Mouse (Mus musculus): Measurements from ENCODE around the gene Rptor. TPM values are rescaled to one million over a fixed set of nuclear protein-coding genes. Genes with fewer than 3 reads are reported as not detected.
A peak's percentile ranks its signal among the peaks of the same experiment; 100 is the strongest.

Rptor gene
- polyA plus RNA-seq, 1 experiment from 2014 or later, result 13.3 TPM

DNA sequence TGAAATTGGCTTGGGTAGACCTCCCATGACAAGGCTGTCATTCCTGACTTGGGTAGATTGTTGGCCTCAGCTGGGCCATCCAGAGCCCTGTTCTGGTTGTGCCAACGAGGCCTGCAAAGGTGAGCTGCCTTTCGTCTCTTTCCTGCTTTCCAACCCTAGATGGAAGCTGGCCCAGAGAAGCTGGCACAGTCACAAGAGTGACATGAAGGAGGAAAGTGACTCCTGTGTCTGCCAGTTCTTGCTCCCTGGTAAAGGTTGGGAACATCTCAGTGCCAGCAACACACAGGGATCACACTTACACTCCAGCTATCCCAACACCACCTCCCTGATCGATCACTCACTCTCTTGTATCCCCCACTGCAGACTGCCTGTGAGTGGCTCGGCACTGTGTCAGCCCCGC is 303.1 kb downstream of the Rptor start:
- WGBS, result 73% methylated on average over 5 of the region's 5 CpGs
- H3K27ac ChIP-seq (ENCODE audit: poor library complexity, severe bottlenecking), result no peak overlapping the region
- no peaks in the 10 kb centered on the region for H3K9me3 ChIP-seq (replicated peaks)
- H3K9ac ChIP-seq, result no peak overlapping the region
- no peak overlapping the region for H3K4me2 ChIP-seq
- no peak overlapping the region for H3K4me3 ChIP-seq
- no peaks in the 10 kb centered on the region for H3K36me3 ChIP-seq
- peaks cover 15% of the 10 kb centered on the region for H3K4me1 ChIP-seq (replicated peaks)
- ATAC-seq (ENCODE audit: insufficient number of reproducible peaks, low FRiP score), result no peak
- peaks cover 18% of the 10 kb centered on the region for H3K27me3 ChIP-seq (replicated peaks)

DNA sequence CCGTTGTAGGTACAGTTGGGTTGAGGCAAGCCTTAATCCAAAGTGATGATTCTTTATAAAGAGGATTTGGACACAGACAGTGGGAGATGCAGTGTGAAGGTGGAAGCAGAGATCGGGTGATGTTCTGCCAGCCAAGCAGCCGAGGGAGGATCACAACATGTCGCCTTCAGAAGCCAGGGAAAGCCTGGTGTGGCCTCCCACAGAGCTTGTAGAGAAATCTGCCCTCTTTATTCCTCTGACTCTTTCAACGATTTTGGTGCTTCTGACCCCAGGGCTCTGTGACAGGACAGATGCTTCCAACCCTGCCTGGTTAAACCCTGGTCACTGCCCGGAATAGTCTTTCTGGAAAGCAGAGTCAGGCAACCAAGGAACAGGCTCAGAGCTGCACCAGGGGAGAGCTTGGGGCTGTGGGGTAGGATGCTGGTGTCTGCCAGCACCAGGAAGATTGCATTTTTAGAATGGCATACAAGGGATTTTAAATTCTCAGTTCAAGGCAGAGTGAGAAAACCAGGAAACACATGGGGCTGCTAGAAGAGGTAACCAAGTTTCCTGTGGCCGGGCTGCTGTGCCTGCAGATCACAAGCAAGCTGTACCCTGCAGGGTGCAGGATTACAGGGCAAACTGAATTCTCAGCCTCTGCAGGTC is 304.4 kb downstream of the Rptor start:
- Histone ChIP-seq H3K9me3 (replicated peaks) (no peaks in the 10 kb centered on the region), H3K27me3 (replicated peaks) (peaks cover 18% of the 10 kb centered on the region), H3K36me3 (no peaks in the 10 kb centered on the region), H3K27ac (ENCODE audit: poor library complexity, severe bottlenecking) (no peak overlapping the region), H3K9ac (no peak overlapping the region), H3K4me1 (replicated peaks) (peaks cover 15% of the 10 kb centered on the region), H3K4me3 (no peak overlapping the region), H3K4me2 (no peak overlapping the region)
- WGBS, result 40% methylated on average over 7 of the region's 7 CpGs
- ATAC-seq (ENCODE audit: insufficient number of reproducible peaks, low FRiP score), result no peak

DNA sequence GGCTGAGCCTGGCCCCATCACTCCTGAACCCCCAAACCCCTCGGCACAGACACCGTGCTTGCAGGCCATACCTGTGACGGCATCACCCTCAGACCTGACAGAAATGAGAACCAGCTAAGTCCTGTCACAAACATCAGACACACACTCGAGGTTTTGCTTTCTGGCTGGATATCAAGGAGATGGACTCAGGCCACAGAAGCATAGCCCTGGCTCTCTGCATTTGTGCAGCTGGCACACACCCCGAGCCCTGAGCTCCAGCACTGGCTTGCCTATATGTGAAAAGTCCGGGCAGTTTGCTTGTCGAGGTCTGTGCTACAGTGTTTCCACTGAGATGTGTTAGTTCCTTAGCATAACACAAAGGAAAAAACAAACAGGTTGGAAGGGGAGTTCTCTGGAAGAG is 305.0 kb downstream of the Rptor start:
- H3K27me3 ChIP-seq (replicated peaks), result peaks cover 18% of the 10 kb centered on the region
- H3K9ac ChIP-seq, result no peak overlapping the region
- peaks cover 17% of the 10 kb centered on the region for H3K4me1 ChIP-seq (replicated peaks)
- no peak overlapping the region for H3K4me2 ChIP-seq
- WGBS, result 47% methylated on average over 7 of the region's 7 CpGs
- no peak for ATAC-seq (ENCODE audit: insufficient number of reproducible peaks, low FRiP score)
- no peak overlapping the region for H3K27ac ChIP-seq (ENCODE audit: poor library complexity, severe bottlenecking)
- no peaks in the 10 kb centered on the region for H3K36me3 ChIP-seq
- no peak overlapping the region for H3K4me3 ChIP-seq
- H3K9me3 ChIP-seq (replicated peaks), result no peaks in the 10 kb centered on the region

DNA sequence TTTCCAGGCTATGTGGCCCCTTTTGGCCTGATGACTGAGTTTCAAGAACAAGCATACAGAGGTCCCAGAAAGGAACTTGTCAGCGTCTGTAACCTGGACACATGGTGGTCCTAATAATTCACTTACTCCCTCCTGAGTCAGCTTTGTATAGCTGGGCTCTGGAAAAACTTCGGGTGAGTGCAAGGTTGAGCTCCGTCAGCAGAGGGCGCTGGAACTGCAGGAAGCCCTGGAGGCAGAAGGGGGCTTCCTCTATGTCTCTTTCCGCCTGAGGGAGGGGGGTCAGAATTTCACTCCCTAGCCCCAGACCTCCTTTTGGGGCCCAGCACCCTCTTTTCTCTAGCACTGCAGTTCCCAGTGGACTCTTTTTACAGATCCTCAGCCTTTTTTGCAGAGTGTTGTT is 306.7 kb downstream of the Rptor start:
- Histone ChIP-seq H3K4me1 (replicated peaks) (peaks cover 25% of the 10 kb centered on the region), H3K27ac (ENCODE audit: poor library complexity, severe bottlenecking) (no peak overlapping the region), H3K36me3 (no peaks in the 10 kb centered on the region), H3K9me3 (replicated peaks) (no peaks in the 10 kb centered on the region), H3K4me2 (peak overlapping the region; percentile 54), H3K9ac (peak overlapping the region; percentile 43; the same call in 1 of the 2 replicates), H3K4me3 (peak overlapping the region; percentile 7; the same call in 1 of the 2 replicates), H3K27me3 (replicated peaks) (peaks cover 18% of the 10 kb centered on the region)
- WGBS, result 2% methylated on average over 5 of the region's 5 CpGs
- no peak for ATAC-seq (ENCODE audit: insufficient number of reproducible peaks, low FRiP score)

DNA sequence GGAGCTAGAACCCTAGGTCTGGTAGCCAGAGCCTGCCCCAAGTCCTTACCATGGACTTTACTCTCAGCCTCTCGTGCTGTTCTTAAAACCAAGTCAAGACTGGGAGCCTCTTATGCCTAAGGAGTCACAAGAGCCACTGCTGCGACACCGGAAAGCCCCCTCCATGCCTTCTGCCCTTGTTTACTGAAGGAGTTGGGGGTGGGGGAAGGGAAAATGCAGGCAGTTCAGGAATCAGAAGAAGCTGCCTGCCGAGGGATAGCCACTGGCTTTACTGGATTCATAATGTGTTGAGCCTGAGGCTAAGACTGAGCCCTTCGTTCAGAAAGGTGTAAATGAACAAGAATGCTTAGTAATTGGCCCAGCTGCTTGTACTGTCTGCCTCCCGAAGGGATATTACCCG is 310.1 kb downstream of the Rptor start:
- Histone ChIP-seq H3K27ac (ENCODE audit: poor library complexity, severe bottlenecking) (no peak overlapping the region), H3K4me2 (peak overlapping the region; percentile 82), H3K4me3 (peak overlapping the region; percentile 75), H3K36me3 (peaks cover 19% of the 10 kb centered on the region), H3K27me3 (replicated peaks) (0 out of 2 replicates have a peak, but pooled peaks cover 6% of the 10 kb centered on the region), H3K9ac (peak overlapping the region; percentile 89), H3K9me3 (replicated peaks) (no peaks in the 10 kb centered on the region), H3K4me1 (replicated peaks) (peaks cover 55% of the 10 kb centered on the region)
- ATAC-seq (ENCODE audit: insufficient number of reproducible peaks, low FRiP score), result no peak
- WGBS, result 11% methylated on average over 7 of the region's 7 CpGs

DNA sequence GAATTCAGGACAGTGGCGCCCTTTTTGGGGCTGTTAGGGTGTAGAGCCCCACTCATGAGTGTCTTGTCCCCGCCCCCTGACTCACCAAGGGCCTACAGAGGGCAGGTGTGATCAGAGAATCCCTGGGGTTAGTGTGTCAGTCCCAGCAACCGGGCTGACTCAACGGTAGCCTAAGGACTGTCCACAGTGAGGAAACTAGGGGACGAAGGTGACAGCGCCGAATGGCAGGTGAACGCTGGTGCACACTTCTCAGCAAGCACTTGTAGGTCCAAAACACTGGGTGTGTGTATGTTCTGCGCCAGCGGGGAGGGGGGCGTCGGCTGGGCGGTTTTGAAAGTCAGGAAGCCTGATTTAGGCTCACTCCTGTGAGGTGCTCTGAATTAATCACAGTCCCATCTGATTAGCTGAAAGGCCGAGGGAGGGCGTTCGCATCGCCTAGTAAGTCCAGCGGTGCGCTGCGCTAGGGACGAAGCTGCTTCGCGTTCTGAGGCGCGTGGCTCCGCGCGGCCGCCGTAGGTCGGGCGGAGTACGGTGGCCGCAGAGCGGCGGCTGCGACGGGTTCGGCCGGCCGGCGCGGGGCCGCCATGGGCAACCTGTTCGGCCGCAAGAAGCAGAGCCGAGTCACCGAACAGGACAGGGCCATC is 310.7 kb downstream of the Rptor start, which contains the start of gene Chmp6:
Gene Chmp6 (plus strand): TSS at position 151 of the 644 bp plus-strand sequence.
- peaks cover 55% of the 10 kb centered on the region for H3K4me1 ChIP-seq (replicated peaks)

DNA sequence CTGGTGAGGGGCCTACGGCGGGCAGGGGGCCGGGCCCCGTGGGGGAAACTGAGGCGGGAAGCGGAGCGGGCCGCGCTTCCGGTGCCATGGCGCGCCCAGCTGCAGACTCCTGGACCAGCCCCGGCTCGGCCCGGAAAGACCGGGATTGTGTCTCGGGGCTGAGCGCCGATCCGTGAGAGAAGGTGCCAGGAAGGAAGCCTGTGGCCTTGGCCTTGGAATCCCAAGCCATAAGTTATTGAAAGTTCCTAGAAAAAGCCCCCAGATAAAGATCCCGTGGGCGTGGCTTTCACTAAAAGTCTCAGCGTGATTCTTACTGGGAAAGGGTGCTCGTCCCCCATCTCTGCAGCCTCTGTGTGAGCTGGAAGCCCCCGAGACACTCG is 311.2 kb downstream of the Rptor start:
- ATAC-seq (ENCODE audit: insufficient number of reproducible peaks, low FRiP score), result peak; percentile 12
- WGBS, result under 1% methylated on average over 24 of the region's 26 CpGs
- peaks cover 54% of the 10 kb centered on the region for H3K4me1 ChIP-seq (replicated peaks)
- peak overlapping the region; percentile 26; the same call in 1 of the 2 replicates for H3K27ac ChIP-seq (ENCODE audit: poor library complexity, severe bottlenecking)
- peak overlapping the region; percentile 82 for H3K4me2 ChIP-seq
- H3K27me3 ChIP-seq (replicated peaks), result no peaks in the 10 kb centered on the region
- peak overlapping the region; percentile 75 for H3K4me3 ChIP-seq
- peaks cover 29% of the 10 kb centered on the region for H3K36me3 ChIP-seq
- H3K9me3 ChIP-seq (replicated peaks), result no peaks in the 10 kb centered on the region
- H3K9ac ChIP-seq, result peak overlapping the region; percentile 89

More for the DNA sequence above, 310.7 kb downstream of the Rptor start, which contains the start of gene Chmp6:
- H3K27ac ChIP-seq (ENCODE audit: poor library complexity, severe bottlenecking), result peak within 1 kb of the TSS; percentile 26; the same call in 1 of the 2 replicates
- H3K9ac ChIP-seq, result peak within 1 kb of the TSS; percentile 89
- H3K36me3 ChIP-seq, result peaks cover 24% of the 10 kb centered on the region
- H3K27me3 ChIP-seq (replicated peaks), result no peaks in the 10 kb centered on the region
- peak within 1 kb of the TSS; percentile 75 for H3K4me3 ChIP-seq
- peak within 1 kb of the TSS; percentile 82 for H3K4me2 ChIP-seq
- WGBS, result under 1% methylated on average over 48 of the region's 48 CpGs
- ATAC-seq (ENCODE audit: insufficient number of reproducible peaks, low FRiP score), result peak; percentile 66
- no peaks in the 10 kb centered on the region for H3K9me3 ChIP-seq (replicated peaks)

DNA sequence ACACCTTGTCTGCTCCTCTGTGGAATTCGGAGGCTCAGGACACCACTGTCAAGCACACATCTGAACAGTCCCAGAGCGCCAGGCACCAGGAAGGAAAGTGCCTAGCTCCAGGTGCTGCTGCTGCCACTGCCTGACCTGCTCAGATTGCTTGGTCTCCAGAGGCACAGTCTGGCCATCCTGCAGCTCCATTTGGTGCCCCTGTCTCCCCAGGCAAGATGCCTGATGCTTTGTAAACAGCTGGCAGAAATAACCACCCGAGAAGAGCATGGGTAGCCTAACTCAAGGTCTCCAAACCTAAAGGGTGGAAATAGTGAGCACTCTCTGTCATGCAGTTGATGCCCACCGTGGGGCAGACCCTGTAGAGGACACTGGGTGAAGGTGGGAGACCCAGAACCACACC is 311.7 kb downstream of the Rptor start:
- 21% methylated on average over 4 of the region's 4 CpGs for whole genome bisulfite sequencing
- no peaks in the 10 kb centered on the region for H3K27me3 ChIP-seq (replicated peaks)
- peak overlapping the region; percentile 75 for H3K4me3 ChIP-seq
- H3K27ac ChIP-seq (ENCODE audit: poor library complexity, severe bottlenecking), result 0 out of 2 replicates have a peak overlapping the region, but pooled peaks have one; percentile 26
- H3K4me2 ChIP-seq, result peak overlapping the region; percentile 82
- no peaks in the 10 kb centered on the region for H3K9me3 ChIP-seq (replicated peaks)
- H3K9ac ChIP-seq, result peak overlapping the region; percentile 89
- no peak for ATAC-seq (ENCODE audit: insufficient number of reproducible peaks, low FRiP score)
- H3K36me3 ChIP-seq, result peaks cover 34% of the 10 kb centered on the region
- H3K4me1 ChIP-seq (replicated peaks), result peaks cover 49% of the 10 kb centered on the region

DNA sequence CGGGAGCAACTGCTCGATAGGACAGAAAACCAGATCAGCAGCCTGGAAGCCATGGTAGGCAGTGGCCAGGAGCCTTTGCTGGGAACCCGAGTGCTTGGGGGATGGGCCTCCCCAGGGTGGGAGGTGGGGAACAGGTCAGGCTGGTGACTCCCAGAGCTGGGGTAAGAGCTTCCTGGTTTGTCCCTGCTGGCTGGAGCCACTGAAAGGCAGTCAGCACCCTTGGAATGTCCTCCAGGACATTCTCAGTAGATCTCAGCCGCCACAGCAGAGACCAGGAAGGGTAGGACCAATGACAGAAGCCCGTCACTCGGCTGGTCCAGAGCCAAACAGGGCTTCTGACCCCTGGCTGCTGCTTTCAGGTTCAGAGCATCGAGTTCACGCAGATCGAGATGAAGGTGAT is 313.0 kb downstream of the Rptor start:
- Histone ChIP-seq H3K4me2 (peak overlapping the region; percentile 82), H3K27me3 (replicated peaks) (no peaks in the 10 kb centered on the region), H3K4me1 (replicated peaks) (peaks cover 39% of the 10 kb centered on the region), H3K4me3 (no peak overlapping the region), H3K9ac (peak overlapping the region; percentile 89), H3K9me3 (replicated peaks) (no peaks in the 10 kb centered on the region), H3K27ac (ENCODE audit: poor library complexity, severe bottlenecking) (peak overlapping the region; percentile 36), H3K36me3 (peaks cover 38% of the 10 kb centered on the region)
- 75% methylated on average over 9 of the region's 9 CpGs for WGBS
- no peak for ATAC-seq (ENCODE audit: insufficient number of reproducible peaks, low FRiP score)

DNA sequence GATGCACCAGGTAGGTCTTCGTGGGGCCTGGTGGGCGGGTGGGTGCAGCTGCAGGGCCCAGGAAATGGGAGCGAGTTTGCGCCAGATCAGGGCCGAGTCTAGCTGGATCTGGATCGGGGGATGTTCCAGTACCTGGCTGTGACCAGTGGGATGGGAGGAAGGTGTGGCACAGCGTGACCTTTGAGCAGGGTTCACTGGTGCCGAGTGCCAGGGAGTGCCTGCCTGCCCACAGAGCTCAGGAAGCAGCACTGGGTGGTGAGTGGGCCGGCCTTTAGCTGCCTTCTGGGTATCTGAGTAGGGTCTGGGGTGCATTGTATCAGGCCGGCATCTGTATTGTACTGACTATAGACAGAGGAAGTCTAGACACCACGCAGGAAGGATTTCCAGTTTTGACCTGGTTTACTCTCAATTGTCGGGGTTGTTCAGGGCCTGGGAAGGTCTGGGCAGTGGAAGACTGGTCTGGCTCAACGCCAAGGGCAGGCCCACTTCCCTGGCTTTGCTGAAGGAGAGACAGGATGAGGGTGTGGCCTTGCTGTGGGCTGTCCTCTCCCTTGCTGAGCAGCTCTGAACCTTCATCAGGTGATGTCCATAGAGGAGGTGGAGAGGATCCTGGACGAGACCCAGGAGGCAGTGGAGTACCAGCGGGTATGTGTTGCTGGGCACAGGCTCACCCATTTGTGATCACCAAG is 313.5 kb downstream of the Rptor start:
- no peak overlapping the region for H3K9ac ChIP-seq
- H3K4me1 ChIP-seq (replicated peaks), result peaks cover 39% of the 10 kb centered on the region
- 77% methylated on average over 15 of the region's 15 CpGs for WGBS
- peak overlapping the region; percentile 82; the same call in 1 of the 2 replicates for H3K4me2 ChIP-seq
- no peak overlapping the region for H3K4me3 ChIP-seq
- peak; percentile 61 for ATAC-seq (ENCODE audit: insufficient number of reproducible peaks, low FRiP score)
- H3K36me3 ChIP-seq, result peaks cover 38% of the 10 kb centered on the region
- no peaks in the 10 kb centered on the region for H3K27me3 ChIP-seq (replicated peaks)
- H3K9me3 ChIP-seq (replicated peaks), result no peaks in the 10 kb centered on the region
- peak overlapping the region; percentile 36; the same call in 1 of the 2 replicates for H3K27ac ChIP-seq (ENCODE audit: poor library complexity, severe bottlenecking)

Measured in heart, embryonic 12.5 days (tissue).